Mouse (Mus musculus) gastrocnemius, postnatal 25 days (tissue): ENCODE results near the gene 1520401A03Rik. TPM values are rescaled to one million over a fixed set of nuclear protein-coding genes. Genes with fewer than 3 reads are reported as not detected.

ENCODE experiments used
- DNase-seq: peaks from one replicate; pipeline ENCODE4 v3.0.0; 2022
- total RNA-seq, 2 experiments: library from RNA; stranded (reverse); gene quantifications; 1 replicate in 1 of 2; 2 replicates in 1 of 2; pipeline ENCODE4 v1.2.3; 2021

The 1520401A03Rik gene
- total RNA-seq, 2 experiments from 2014 or later: not detected

DNA sequence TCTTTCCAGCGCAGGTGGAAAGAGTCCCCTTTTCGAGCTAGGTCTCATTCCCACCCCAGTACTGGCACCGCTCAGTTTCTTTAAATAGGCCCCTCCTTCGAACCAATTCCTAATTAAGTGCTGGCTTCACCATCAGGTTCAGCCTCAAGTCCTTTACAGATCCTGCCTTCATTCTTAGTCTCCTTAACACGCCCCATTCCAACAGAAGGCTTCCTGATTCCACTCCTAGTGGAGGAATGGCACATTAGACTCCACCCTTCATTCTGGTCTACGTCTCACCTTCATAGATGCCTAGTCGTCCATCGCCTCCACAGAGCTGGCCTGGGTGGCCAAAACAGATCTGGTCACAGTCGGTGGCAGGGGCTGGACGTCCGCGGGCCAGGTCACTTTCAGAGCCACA is 20.4 kb upstream of the 1520401A03Rik start:
- no peak for DNase-seq

DNA sequence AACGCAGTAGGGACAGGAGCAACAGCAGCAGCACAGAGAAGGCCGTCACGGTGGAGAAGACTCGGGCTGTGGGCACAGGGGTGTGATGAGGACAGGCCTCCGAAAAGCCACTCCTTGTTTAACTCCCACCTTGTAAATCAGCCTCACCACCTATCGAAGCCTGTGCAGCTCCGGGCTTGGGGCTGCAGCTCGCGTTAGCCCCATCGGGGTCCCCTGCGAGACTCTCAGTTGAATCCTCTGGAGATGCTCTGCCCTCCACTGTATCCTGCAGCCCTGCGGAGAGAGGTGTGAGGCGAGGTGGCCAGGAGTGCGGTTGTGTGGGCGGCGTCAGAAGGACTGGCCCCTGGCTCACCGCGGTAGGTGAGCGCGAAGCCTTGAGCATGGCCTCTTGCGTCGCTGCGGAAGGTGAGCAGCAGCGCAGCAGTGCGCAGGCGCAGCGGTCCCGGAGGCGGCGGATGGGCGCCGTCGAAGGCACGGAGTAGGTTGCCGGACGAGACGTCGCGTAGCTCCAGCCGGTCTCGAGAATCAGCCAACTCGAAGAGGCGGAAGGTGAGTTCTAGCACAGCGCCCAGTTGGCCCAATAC is 19.7 kb upstream of the 1520401A03Rik start:
- no peak for DNase-seq

DNA sequence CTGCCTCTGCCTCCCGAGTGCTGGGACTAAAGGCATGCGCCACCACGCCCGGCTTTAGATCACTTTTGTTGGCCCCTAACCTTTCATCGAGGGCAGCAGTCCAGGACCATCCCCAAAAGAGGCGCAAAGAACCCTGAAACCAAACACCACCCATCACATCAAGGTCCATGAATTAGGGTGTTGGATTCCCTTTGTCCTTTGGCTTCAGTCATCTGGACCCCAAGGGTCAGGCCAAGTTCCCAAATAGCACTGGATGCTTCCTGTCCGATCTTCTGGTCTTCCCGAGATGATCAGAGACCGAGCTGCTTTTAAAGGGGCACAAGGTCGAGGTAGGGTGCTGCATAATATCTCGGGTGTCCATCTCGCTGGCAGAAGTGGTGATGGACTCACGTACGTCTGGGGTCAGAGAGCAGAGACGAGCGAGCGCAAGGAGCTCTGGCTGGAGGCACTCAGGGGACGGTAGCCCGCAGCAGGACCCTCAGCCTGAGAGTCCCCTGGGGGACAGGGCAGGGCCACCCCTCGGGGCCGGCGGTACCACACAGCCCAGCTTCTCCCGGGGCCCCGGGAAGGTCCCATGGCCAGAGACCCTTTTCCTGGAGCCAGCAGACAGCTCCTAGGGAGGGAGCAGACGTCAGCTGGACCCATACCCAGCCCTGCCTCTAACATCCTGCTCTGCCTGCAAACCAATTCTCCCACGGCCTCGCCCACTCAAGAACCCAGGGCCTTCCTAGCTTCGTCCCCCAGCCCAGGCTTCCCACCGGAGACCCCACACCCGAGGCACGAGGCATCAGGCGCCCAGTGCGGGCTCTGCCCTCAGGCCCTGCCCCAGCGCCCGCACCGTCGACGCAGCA is 19.0 kb upstream of the 1520401A03Rik start:
- no peak for DNase-seq

DNA sequence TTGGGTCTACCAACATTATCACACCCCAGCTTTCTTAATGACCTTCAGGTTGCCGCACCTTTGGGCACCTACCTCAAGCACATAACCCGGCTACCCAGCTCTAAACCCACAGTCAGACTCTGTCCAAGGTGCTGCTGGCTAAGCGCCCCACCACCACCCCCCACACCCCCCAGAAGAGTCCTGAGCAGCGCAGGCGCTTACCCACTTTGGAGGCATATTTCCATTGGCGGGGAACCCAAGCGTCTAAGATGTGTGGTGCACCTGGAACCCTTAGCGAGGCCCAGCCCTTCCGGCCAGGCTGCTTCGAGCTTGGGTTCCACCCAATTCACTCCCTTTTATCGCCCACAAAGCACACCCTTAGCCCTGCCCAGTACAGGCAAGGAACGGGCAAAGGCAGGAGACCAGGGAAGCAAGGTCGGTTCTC is 18.0 kb upstream of the 1520401A03Rik start, which contains the start of gene Paqr4:
Paqr4 (minus strand) TSS at position 270 of the 424 bp plus-strand sequence.
- DNase-seq: no peak

DNA sequence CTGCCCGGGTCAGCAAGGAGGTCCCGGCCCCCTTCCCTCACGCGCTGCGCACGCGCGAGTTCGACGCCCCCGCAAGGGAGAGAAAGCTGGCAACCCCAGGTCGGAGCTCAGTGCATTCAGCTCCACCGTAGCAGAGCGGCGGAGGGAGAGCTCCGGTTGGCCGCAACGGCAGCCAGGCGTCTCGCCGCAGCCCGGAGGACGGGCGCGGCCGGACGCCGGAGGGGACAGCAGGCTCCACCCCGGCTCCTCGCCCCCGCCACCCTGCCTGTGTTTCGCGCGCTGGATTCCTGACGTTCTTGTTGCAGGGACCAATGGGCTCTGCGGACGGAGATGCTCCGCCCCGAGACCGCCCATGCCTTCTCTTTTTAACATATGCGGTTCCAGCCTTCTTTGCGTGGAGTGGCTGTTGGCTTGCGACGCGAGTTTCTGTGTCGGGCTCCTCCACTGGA is 17.6 kb upstream of the 1520401A03Rik start:
- peak; percentile 90 for DNase-seq

DNA sequence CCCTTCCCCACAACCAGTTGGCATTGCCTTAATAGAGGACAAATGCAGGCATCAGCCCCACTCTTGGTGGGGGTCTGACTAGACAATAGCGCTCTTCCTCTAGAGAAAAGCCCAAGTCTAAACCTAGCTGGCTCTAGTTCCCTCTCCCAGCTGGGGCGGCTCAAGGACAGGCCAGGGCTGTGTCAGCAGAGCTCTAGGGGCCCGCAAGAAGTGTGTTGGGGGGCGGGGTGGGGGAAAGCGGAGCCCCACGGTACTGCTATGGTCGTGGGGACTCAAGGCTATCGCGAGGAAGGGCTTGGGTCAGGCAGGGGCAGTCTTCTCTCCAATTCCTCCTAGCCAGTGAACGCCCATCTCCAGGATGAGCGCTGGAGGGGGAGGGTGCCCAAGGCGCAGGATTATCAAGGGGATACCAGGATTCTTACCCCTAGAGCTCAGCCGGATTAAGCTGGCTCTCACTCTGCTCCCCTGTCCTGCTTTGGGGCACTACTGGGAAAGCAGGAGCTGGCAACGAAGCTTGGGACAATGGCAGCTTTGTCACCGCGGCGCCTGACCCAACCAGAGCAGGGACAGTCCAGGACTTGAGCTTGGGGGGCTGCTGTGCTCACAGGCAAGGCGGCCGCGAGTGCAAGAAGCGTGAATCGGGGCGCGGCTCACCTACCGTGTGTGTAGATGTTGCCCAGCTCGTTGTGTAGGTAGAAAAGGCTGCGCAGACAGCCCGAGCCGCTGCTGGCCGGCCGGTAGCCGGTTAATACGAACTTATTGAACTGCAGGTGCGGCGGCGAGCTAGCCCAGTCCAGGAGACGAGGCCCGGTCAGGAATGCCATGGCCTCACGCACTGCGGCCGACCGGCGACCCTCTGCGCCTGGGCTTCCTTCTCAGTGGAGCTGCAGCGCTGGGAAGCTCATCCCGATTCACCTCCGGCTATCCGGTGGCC is 16.9 kb upstream of the 1520401A03Rik start:
- no peak for DNase-seq

DNA sequence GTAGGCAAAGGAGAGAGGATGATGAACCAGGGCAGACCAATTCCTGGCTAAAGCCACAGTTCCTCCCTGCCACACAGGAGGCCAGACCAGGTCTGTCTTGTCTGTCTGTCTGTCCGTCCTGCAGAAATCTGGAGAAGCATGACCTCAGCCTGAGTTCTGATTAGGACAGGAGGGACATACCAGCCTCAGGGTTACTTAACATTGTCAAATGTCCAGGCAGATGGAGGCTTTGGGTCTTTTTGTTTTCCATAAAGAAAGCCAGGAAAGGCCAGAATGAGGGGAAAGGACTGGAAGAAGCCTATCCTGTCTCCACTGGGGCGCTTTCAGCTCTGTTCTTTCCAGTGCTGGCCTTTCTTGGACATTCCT is 16.2 kb upstream of the 1520401A03Rik start:
- no peak for DNase-seq

DNA sequence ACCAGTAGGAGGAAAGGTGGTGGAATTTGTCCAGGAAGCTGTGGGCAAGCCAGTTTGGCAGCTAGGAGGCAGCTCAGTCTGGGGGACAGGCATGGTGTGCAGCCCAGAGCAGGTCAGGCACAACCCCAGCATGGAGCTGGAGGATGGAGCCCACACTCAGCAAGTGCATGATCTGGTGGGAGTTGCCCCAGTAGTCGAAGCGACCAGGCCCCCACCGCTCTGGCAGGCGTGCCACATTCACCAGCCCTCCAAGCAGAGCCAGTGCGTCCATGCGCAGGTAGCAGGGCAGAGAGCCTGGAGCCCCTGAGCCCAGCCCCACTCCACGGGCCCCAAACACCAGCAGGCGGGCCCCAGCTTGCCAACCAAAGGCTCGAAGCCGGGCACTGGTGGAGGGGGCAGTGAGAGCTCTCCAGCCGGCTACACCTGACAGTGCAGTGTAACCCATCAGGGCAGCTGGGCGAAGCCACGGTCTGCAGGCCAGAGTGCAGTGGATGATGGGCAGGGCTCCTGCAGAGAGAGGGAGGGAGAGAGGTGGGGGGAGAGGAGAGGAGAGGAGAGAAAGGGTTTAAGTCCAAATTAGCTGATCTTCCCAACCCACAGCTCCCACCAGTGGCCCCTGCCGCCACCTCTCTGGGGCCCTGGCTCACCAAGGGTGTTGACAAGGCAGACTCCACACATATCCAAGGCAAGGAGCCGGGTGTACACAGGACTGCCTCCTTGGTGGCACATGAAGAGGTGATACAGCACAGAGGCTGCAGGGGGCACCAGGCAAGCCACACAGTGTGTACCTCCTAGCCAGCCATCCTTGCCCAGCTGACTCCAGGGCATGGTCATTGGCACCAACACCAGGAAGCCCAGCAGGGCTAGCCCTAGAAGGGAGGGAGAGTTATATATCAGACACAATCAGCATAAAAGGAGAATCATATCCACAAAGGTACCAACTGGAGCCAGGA is 15.2 kb upstream of the 1520401A03Rik start:
- DNase-seq: no peak

DNA sequence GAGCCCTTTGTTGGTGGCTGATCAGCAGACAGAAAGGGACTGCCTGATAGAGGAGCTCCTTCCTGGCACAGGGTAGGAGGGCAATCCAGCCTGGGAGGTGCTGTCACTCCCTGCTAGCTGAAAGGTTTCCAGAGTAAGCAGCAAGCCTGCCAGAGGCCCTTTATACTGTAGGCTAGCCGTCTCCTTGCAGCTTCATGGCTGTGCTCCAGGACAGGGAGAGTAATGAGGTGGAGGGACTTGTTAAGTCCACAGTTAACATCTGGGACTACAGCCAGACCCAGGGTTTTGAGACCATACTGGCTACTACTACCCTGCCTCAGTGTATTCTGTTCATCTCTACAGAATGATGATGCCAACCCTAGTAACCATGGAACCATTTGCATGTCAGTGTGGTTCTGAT is 11.8 kb upstream of the 1520401A03Rik start:
- DNase-seq: no peak

DNA sequence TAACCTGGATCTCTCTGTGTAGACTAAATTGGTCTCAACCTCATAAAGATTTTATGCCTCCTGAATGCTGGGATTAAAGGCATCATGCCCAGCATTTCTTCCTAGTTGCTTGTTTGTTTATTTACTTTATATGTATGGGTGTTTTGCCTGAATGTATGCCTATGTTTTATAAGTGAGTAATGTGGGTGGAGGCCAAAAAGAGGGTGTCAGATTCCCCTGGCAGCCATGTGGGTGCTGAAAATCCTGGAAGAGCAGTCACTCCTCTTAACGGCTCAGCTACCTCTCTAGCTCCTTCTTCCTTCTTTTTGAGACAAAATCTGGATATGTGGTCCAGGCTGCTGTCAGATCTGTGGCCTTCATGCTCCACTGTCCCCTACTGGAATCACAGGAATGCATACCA is 7.9 kb upstream of the 1520401A03Rik start:
- DNase-seq: no peak

DNA sequence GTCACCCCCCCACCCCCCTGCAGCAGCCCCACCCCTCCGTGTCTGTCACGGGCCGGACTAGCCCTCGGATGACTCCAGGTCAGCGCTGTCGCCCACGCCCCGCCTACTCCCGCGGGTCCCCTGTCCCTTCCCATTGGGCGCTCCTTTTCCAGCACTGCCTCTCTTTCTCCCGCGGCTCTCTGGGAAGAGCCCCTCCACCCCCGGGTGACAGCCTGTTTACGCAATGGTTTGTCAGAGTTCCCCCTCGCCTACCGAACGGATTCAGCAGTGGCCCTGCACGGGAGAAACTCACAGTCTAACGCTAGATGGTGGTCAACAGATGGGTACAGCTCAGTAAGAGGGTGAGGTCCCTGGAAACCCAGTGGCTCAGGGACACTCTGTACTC is 4.2 kb upstream of the 1520401A03Rik start:
- DNase-seq: peak; percentile 88

DNA sequence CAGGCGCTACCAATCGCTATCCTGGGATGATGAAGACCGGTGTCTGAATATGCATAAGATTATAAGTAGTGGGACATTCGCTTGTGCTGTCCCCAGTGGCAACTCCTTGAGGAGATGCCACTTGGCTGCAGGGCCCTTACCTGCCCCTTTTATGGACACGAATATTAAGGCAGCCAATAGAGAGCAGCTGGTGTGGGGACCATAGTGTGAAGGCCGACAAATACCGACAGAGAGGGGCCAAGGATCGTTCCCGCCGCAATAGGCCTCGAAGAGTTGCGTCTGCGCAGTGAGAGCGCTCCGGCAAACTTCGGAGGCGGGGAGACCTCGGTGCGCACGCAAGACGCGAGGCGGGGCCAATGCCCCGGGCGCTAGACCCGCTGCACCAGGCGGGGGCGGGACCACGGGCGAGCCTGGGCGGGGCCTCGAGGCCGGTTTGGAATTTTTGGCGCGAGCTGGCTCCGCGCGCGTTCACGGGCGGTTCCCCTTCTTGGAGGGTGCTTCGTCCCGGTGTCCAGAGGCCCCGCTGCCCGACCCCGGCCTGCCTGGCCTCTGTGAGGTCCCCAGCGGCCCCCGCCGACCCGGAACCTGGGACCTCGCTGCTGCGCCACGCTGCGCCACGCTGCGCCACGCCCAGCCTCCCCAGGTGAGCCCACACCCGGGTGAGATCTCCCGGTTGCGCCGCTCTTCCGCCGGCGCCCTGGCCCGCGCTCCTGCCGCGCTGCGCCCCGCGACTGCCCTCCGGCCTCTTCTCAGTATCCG is 3.6 kb upstream of the 1520401A03Rik start, which contains the start of gene Pkmyt1:
Pkmyt1 (plus strand) TSS at position 338 of the 759 bp plus-strand sequence.
- peak; percentile 94 for DNase-seq

DNA sequence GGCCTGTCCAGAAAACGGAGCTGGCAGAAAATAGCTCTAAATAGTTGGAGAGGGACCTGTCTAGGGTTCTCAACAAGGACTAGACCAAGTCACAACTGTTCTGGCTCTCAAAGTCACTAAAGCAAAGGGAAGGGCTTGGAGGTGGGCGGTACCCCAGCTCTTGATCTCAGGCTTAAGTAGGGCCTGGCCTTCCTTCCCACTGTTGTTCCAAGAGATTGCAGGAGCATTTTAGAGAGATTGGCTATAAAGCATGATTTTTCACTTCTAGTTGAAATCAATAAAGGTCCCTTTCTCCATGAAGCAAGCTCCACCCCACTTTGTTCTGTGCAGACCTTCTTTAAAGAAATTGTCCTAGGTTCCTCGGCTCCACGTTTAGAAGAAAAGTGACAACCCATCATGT is 2.9 kb upstream of the 1520401A03Rik start:
- no peak for DNase-seq

DNA sequence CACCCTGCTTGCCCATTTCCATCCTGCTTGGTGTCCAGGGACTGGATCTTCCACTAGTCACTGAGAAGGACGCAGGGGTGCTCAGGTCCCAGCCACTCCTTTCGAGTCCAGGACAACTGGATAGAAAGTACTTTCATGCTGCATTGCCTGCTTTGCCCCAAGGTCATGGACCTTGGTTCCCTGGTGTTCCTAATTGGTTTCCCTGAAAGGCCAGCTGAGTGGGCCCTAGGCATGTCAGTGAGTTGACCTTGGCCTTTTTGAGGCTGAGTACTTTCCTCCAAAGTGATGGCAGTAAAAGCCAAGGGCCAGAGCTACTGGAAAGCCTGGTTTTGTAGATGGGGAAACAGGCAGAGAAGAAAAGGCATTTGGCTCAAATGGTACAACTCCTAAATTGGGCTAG is 697 bp downstream of the 1520401A03Rik start:
- no peak for DNase-seq

DNA sequence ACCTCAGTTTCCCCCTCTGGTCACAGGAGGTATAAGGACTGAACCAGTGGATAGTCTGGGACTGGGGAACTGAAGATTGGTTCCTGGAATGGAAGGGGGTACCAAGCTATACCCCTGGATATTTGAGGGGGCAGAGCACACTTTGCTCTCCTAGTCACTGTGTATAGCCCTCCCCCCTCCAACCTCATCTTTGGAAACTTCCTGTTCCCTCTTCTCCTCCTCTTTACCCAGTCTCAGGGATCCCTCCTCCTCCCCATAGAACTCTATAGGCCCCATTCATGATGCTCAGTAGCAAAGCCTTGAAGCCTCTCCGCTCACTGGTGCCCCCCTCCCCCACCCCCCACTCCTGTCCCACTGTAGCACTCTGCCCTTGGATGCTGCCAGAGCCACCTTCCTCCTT is 3.1 kb downstream of the 1520401A03Rik start:
- DNase-seq: no peak

DNA sequence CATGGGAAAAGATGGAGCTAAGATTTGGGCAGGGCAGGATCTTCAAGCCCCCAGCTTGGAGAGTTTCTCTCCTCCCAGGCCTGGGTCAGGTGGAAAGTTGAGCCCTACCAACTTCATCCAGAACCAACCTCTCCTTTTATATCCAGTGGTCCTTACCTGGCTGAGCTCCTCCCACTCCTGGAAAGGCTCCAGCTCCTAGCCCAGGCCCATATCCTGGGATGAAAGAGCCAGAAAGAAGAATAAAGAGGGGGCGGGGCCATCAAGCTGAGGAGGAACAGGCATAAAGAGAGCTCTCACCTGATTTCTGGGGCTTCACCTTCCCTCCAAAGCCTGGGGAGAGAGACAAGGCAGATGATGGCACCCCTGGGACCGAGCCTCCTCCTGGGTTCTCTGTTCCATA is 5.6 kb downstream of the 1520401A03Rik start:
- no peak for DNase-seq

DNA sequence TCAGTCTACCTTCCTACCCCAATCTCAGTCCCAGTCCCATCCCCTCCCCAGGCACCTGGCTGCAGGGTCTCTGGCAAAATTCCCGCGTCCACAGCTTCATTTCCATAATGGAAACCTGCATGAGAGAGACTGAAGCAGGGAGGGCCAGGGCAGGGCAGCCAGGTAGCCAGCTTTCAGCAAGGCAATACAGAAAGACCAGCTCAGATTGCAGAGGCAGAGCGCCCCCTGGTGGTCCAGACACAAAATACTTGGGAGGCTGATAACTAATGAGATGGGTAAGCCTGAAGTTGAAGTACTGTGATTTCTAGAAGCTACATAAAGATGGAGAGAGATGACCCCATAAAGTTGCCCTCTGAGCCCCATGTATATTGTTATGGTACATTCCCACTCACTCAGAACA is 16.4 kb downstream of the 1520401A03Rik start:
- peak; percentile 41 for DNase-seq

DNA sequence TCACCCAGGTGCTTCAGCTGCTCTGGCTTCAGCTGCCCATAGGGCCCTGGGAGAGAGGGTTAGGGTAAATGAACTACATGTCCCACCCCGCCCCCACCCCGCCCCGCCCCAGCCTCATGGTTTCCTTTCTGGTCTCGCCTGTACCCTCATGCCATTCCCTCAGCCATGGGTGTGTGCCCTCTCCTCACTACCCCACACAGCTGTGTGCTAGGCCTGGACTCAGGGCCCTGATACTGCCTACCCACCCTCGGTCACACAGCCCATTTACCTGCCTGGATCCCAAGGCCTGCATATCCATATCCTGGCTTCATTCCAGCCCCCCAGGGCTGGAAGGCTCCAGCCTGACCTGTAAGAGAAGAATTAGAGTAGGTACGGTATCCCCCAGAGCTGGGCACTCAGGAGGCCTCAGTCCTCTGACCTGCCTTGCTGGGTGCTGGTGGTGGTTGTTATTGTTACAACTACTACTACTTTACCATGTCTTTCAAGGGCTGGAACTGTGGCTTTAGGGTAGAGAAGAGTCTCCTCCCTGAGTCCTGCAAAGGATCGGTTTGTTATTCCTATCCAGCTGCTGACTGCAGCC is 17.0 kb downstream of the 1520401A03Rik start:
- DNase-seq: no peak

DNA sequence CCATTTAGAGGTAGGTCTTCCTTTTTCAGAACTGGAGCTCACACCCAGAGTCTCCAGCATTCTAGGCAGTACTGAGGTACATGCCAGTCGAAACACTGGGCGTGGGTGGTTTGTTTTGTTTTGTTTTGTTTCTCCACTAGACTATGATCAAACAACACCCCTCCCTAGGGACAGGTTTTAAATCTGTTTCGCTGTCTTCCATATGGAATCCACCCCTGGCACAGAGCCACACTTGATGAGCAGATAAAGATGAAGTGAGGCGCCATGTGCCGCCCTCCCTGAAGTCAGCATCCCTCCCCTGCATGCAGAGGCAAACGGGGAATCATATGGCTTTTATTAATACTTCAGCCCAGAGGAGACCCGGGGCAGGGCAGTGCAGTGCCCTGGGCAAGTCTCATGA is 17.8 kb downstream of the 1520401A03Rik start:
- DNase-seq: no peak

DNA sequence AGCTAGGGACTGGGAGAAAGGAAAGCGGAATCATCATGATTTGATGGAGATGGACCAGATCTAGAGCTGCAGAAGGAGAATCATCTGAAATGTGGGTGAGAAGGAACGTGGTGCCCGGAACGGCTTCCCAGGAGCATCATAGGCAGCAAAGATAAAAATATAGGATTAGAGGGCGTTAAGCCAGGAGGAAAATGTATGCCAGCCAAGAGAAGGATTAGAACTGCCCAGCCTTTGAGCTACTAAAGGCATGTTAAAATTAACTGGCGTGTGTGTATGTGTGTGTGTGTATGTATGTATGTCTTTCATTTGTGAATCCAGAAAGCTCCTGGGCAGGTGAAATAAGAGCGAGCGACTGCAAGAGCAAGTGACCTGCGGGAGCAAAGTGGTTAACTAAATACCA is 19.3 kb downstream of the 1520401A03Rik start:
- DNase-seq: no peak
